Mouse (Mus musculus): ENCODE results near the gene Ifitm6.
"Not testable (repeated sequence)": the region's sequence is repeated elsewhere in the genome, so short reads cannot be mapped to it uniquely, and the experiment has no call there.

DNA sequence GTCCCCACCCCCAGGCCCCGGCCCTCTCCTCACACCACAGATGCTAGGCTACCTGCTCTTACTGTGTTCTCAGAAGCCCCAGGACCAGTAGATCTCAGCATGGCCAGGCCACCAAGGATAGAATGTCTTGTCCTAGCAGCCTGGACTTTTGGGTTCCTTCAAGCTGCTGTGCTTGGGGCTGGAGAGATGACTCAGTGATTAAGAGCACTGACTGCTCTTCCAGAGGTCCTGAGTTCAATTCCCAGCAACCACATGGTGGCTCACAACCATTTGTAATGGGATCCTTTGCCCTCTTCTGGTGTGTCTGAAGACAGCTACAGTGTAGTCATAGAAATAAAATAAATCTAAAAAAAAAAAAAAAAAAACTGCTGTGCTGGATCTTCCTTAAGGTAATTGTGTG, at the start of gene Ifitm6:
- not testable (repeated sequence) for TF ChIP-seq POLR2A (IDR thresholded peaks at IDR 0.05; ENCODE audit: control insufficient read depth, extremely low read depth, insufficient read depth, low read length, poor library complexity); CTCF (IDR thresholded peaks at IDR 0.05; ENCODE audit: borderline replicate concordance, control insufficient read depth, extremely low read depth, insufficient read depth, low read length, poor library complexity)
